11 mouse cellular contexts compared by ENCODE assay signal in the genomic region with DNA sequence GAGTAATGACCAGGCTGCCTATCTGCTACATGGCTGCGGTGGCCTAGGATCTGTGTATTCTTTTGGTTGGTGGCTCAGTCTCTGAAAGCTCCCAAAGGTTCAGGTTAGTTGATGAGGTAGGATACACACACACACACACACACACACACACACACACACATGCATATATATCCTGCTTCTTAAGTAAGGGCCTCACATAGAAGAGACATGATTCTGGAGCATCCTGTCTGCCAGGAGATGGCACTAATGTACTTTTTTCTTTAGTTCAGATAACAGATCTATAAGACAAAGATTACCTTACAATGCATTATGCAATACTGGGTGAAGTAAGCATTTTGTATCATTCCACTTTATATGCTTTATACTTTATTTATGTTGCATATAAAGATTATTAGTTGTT.
DNase-seq lines count a peak whose midpoint lies in the region; ATAC-seq lines count a peak whose summit lies in the region.
"Had no signal": no experiment of that assay in that cellular context is flagged by ENCODE, and none has a peak within 500 bp of the region (broad histone marks: within the 10 kb centered on the region; RNA-seq: fewer than 3 reads in every experiment).

No protein-coding gene starts in this region.

- H3K4me3 ChIP-seq in midbrain, embryonic 13.5 days (replicated peaks), result no peak overlapping the region
- no peak overlapping the region for H3K4me3 ChIP-seq in midbrain, embryonic 11.5 days (ENCODE audit: low read depth, low read length)
- no peak overlapping the region for H3K4me3 ChIP-seq in hindbrain, embryonic 12.5 days
- H3K4me3 ChIP-seq: heart, embryonic 15.5 days; liver, embryonic 13.5 days; megakaryocyte, embryonic 14.5 days had no signal

- H3K4me1 ChIP-seq in midbrain, embryonic 13.5 days (replicated peaks), result no peaks in the 10 kb centered on the region
- H3K4me1 ChIP-seq in midbrain, embryonic 11.5 days (ENCODE audit: control insufficient read depth, insufficient read depth, low read length), result no peaks in the 10 kb centered on the region
- H3K4me1 ChIP-seq in hindbrain, embryonic 12.5 days, result no peaks in the 10 kb centered on the region
- H3K4me1 ChIP-seq: heart, embryonic 15.5 days; liver, embryonic 13.5 days; megakaryocyte, embryonic 14.5 days had no signal

- peak; percentile 70; the same call in 1 of the 2 replicates for ATAC-seq in cerebellum, adult (ENCODE audit: insufficient number of reproducible peaks, low FRiP score, low TSS enrichment)
- ATAC-seq in midbrain, embryonic 13.5 days, result peak; percentile 53; the same call in 1 of the 2 replicates
- no peak for ATAC-seq in midbrain, embryonic 11.5 days (ENCODE audit: low FRiP score)
- ATAC-seq in hindbrain, embryonic 12.5 days (ENCODE audit: low FRiP score), result peak; percentile 26

- no peak overlapping the region for H3K9ac ChIP-seq in midbrain, embryonic 13.5 days (replicated peaks)
- H3K9ac ChIP-seq in midbrain, embryonic 11.5 days (ENCODE audit: low read length), result no peak overlapping the region
- H3K9ac ChIP-seq in hindbrain, embryonic 12.5 days, result no peak overlapping the region
- H3K9ac ChIP-seq: heart, embryonic 15.5 days; liver, embryonic 13.5 days had no signal

- intact Hi-C loops in gastrocnemius, postnatal 36 days (cut with DNase I), result no loop called here
- intact Hi-C loops in gastrocnemius, postnatal 14 days (cut with DNase I; ENCODE audit: low total_unique reads), result no loop called here

- H3K27me3 ChIP-seq in midbrain, embryonic 13.5 days, result no peaks in the 10 kb centered on the region
- H3K27me3 ChIP-seq in midbrain, embryonic 11.5 days (ENCODE audit: control insufficient read depth, insufficient read depth, low read length), result no peaks in the 10 kb centered on the region
- H3K27me3 ChIP-seq in hindbrain, embryonic 12.5 days, result no peaks in the 10 kb centered on the region
- H3K27me3 ChIP-seq: heart, embryonic 15.5 days; liver, embryonic 13.5 days; megakaryocyte, embryonic 14.5 days had no signal

- no peak overlapping the region for H3K27ac ChIP-seq in midbrain, embryonic 13.5 days
- no peak overlapping the region for H3K27ac ChIP-seq in midbrain, embryonic 11.5 days (ENCODE audit: low read depth, low read length)
- no peak overlapping the region for H3K27ac ChIP-seq in hindbrain, embryonic 12.5 days
- H3K27ac ChIP-seq: heart, embryonic 15.5 days; liver, embryonic 13.5 days had no signal

- WGBS in midbrain, embryonic 13.5 days, result 100% methylated on average over 1 of the region's 1 CpGs
- 89% methylated on average over 1 of the region's 1 CpGs for WGBS in midbrain, embryonic 11.5 days
- WGBS in hindbrain, embryonic 12.5 days, result 90% methylated on average over 1 of the region's 1 CpGs

- no peaks in the 10 kb centered on the region for H3K9me3 ChIP-seq in midbrain, embryonic 13.5 days
- no peaks in the 10 kb centered on the region for H3K9me3 ChIP-seq in midbrain, embryonic 11.5 days (ENCODE audit: control insufficient read depth, low read length)
- no peaks in the 10 kb centered on the region for H3K9me3 ChIP-seq in hindbrain, embryonic 12.5 days (replicated peaks)
- H3K9me3 ChIP-seq: heart, embryonic 15.5 days; liver, embryonic 13.5 days had no signal

- no peak for DNase-seq in cerebellum, postnatal 4 days (ENCODE audit: low spot score in 2 of 2)
- DNase-seq in midbrain, embryonic 11.5 days (ENCODE audit: low spot score, missing footprints), result no peak
- DNase-seq in retina, postnatal 1 day, result peak; percentile 6
- no peak for DNase-seq in gastrocnemius, postnatal 36 days
- DNase-seq in gastrocnemius, postnatal 14 days, result no peak
- DNase-seq: liver, embryonic 13.5 days had no signal

- no peak overlapping the region for H3K4me2 ChIP-seq in midbrain, embryonic 13.5 days (replicated peaks)
- no peak overlapping the region for H3K4me2 ChIP-seq in midbrain, embryonic 11.5 days
- no peak overlapping the region for H3K4me2 ChIP-seq in hindbrain, embryonic 12.5 days (replicated peaks)
- H3K4me2 ChIP-seq: heart, embryonic 15.5 days; liver, embryonic 13.5 days had no signal

- H3K36me3 ChIP-seq in midbrain, embryonic 13.5 days, result no peaks in the 10 kb centered on the region
- H3K36me3 ChIP-seq in midbrain, embryonic 11.5 days (ENCODE audit: control insufficient read depth, insufficient read depth, low read length), result no peaks in the 10 kb centered on the region
- H3K36me3 ChIP-seq in hindbrain, embryonic 12.5 days, result no peaks in the 10 kb centered on the region
- H3K36me3 ChIP-seq: heart, embryonic 15.5 days; liver, embryonic 13.5 days had no signal
